Mouse (Mus musculus): Measurements from ENCODE around the gene Tnfsf15. TPM values are rescaled to one million over a fixed set of nuclear protein-coding genes. Genes with fewer than 3 reads are reported as not detected.

Tnfsf15 gene
- polyA plus RNA-seq, 1 experiment, result 0.16 TPM

DNA sequence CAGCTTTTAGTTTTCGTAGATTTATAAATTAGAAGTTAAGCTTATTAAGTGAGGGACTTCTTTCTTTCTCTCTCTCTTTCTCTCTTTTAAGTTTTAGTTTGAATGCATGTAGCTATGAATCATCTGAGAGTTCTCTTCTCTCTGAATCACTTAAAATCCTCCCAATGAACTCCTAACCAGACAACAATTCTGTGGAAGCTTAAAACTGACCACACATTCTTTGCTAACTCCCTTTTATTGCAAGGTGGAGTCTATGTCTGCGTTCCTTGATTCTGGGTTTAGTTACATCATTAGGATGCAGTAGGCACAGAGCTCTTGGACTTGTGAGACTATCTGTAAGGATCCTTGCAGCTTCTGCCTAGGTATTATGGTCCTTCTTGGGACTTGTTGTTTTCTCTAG lies 41.2 kb downstream of the Tnfsf15 start:
- Histone ChIP-seq H3K27ac (ENCODE audit: control insufficient read depth, insufficient read depth, low read depth, low read length) (no peak overlapping the region), H3K4me1 (ENCODE audit: control insufficient read depth, insufficient read depth, low read length) (no peaks in the 10 kb centered on the region), H3K27me3 (ENCODE audit: control insufficient read depth, insufficient read depth, low read length) (no peaks in the 10 kb centered on the region), H3K36me3 (ENCODE audit: control insufficient read depth, insufficient read depth, low read length) (no peaks in the 10 kb centered on the region), H3K4me3 (ENCODE audit: control insufficient read depth, low read depth, low read length) (no peak overlapping the region)
- TF ChIP-seq CTCF (IDR thresholded peaks at IDR 0.05; ENCODE audit: control insufficient read depth, insufficient read depth, insufficient replicate concordance, low read depth, low read length) (no peak), POLR2A (IDR thresholded peaks at IDR 0.05; ENCODE audit: control insufficient read depth, low read depth, low read length) (no peak)

DNA sequence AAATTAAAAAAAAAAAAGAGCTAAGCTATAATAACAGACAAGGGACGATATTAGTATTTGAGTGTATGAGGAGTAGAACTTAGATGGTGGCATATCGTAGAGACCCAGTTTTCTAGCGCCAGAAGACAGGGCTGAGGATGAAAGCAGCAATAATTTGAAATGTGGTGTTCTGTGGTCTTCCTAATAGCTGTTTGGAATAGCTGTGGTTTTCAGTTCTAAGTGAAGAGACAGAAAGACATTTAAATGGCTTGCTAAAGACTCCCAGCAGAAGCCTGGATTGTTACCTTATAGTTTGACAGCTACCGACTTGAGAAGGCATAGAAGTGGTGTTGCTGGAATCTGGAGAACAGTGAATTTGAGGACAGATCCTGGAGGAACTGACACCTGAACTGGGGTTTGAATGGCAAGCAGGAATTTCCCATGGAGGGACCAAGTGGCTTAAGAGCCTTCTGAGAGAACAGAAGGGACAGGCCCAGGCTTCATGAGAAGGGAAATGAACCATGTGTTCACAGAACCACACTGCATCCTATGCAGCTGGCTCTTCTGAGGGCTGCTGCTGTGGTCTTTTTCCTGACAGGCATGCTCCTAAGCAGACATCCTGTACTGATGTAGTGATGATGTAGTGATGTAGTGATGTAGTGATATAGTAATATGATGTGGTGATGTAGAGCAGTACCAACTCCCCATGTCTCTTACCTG lies 42.8 kb downstream of the Tnfsf15 start:
- TF ChIP-seq CTCF (IDR thresholded peaks at IDR 0.05; ENCODE audit: control insufficient read depth, insufficient read depth, insufficient replicate concordance, low read depth, low read length) (no peak), POLR2A (IDR thresholded peaks at IDR 0.05; ENCODE audit: control insufficient read depth, low read depth, low read length) (no peak)
- Histone ChIP-seq H3K27ac (ENCODE audit: control insufficient read depth, insufficient read depth, low read depth, low read length) (no peak overlapping the region), H3K4me3 (ENCODE audit: control insufficient read depth, low read depth, low read length) (no peak overlapping the region), H3K27me3 (ENCODE audit: control insufficient read depth, insufficient read depth, low read length) (no peaks in the 10 kb centered on the region), H3K4me1 (ENCODE audit: control insufficient read depth, insufficient read depth, low read length) (no peaks in the 10 kb centered on the region), H3K36me3 (ENCODE audit: control insufficient read depth, insufficient read depth, low read length) (no peaks in the 10 kb centered on the region)

DNA sequence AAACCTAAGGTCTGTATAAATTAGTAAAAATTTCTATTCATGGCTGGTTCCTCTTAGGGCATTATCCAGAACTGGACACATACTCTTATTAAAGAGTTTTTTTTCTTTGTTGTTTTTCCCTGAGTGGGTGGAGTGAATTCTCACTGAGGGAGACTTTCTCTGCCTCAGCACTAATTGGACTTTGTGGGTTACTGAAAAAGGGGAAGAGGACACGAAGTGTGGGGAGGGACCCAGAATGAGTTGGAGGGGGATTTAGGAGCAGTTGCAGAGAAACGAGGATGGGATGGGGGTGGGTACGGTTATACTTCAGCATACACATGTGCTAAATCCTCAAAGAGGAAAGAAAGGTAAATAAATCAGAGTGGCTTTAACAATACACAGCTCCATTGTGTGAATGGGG lies 45.2 kb downstream of the Tnfsf15 start:
- Histone ChIP-seq H3K4me1 (ENCODE audit: control insufficient read depth, insufficient read depth, low read length) (no peaks in the 10 kb centered on the region), H3K27me3 (ENCODE audit: control insufficient read depth, insufficient read depth, low read length) (no peaks in the 10 kb centered on the region), H3K27ac (ENCODE audit: control insufficient read depth, insufficient read depth, low read depth, low read length) (no peak overlapping the region), H3K4me3 (ENCODE audit: control insufficient read depth, low read depth, low read length) (no peak overlapping the region), H3K36me3 (ENCODE audit: control insufficient read depth, insufficient read depth, low read length) (no peaks in the 10 kb centered on the region)
- no peak for TF ChIP-seq CTCF (IDR thresholded peaks at IDR 0.05; ENCODE audit: control insufficient read depth, insufficient read depth, insufficient replicate concordance, low read depth, low read length)

DNA sequence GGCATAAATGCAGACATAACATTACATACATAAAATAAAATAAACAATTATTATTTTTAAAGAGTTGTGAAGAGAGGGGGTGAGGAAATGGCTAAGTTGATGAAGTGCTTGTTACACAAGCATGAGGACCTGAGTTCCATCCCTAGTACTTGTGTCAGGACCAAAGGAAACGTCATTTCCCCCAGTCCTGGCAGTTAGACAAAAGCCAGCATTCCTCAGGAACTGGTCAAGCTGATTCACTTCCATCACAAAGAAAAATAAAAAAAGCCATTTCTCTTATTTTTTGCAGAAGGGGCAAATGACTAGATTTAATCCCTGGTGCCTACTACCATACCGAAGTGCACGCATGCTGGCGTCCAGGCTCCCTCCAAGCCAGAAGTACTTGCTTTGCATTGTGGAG lies 48.0 kb downstream of the Tnfsf15 start:
- Histone ChIP-seq H3K4me1 (ENCODE audit: control insufficient read depth, insufficient read depth, low read length) (no peaks in the 10 kb centered on the region), H3K4me3 (ENCODE audit: control insufficient read depth, low read depth, low read length) (no peak overlapping the region), H3K27me3 (ENCODE audit: control insufficient read depth, insufficient read depth, low read length) (no peaks in the 10 kb centered on the region), H3K36me3 (ENCODE audit: control insufficient read depth, insufficient read depth, low read length) (no peaks in the 10 kb centered on the region), H3K27ac (ENCODE audit: control insufficient read depth, insufficient read depth, low read depth, low read length) (no peak overlapping the region)
- TF ChIP-seq POLR2A (IDR thresholded peaks at IDR 0.05; ENCODE audit: control insufficient read depth, low read depth, low read length) (no peak), CTCF (IDR thresholded peaks at IDR 0.05; ENCODE audit: control insufficient read depth, insufficient read depth, insufficient replicate concordance, low read depth, low read length) (no peak)

DNA sequence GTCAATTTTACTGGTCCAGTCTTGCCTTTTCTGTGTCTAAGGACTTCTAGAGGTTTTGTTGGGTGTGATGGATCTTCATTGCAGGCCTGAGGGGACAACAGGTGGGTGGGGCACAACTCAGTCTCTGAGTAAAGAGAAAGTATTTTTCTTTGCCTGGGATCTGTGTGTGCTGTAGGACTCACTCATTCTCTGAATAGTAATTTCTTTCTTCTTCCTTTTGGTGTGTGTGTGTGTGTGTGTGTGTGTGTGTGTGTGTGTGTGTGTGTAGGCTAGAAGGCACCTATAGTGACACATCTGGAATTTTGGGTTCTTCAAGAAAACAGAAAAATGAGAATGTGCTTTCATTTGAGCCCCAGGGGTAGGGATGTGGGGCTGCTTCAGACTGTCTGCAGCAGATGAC lies 52.6 kb downstream of the Tnfsf15 start:
- no peaks in the 10 kb centered on the region for H3K27me3 ChIP-seq (ENCODE audit: control insufficient read depth, insufficient read depth, low read length)
- no peak for TF ChIP-seq CTCF (IDR thresholded peaks at IDR 0.05; ENCODE audit: control insufficient read depth, insufficient read depth, insufficient replicate concordance, low read depth, low read length)
- no peak for TF ChIP-seq POLR2A (IDR thresholded peaks at IDR 0.05; ENCODE audit: control insufficient read depth, low read depth, low read length)
- H3K4me1 ChIP-seq (ENCODE audit: control insufficient read depth, insufficient read depth, low read length), result no peaks in the 10 kb centered on the region
- H3K36me3 ChIP-seq (ENCODE audit: control insufficient read depth, insufficient read depth, low read length), result no peaks in the 10 kb centered on the region
- no peak overlapping the region for H3K4me3 ChIP-seq (ENCODE audit: control insufficient read depth, low read depth, low read length)
- no peak overlapping the region for H3K27ac ChIP-seq (ENCODE audit: control insufficient read depth, insufficient read depth, low read depth, low read length)

DNA sequence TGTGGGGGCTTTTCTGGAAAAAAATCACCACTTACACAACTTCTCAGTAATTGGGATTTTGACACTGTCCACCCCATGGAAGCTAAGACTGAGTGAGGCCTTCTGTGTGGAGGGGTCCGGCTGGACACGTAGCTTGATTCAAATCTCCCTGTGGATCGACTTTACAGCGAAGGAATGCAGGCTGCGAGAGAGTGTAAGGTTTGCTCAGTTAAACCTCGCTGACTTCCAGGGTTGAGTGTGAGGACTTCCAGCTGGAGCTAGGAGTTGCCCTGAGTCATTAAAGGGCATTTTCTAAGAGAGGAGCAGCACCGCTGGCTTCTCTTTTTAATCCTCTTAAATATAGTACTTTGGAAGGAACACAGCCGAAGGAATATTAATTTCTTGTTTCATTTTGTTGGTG lies 57.5 kb downstream of the Tnfsf15 start:
- no peak overlapping the region for H3K4me3 ChIP-seq (ENCODE audit: control insufficient read depth, low read depth, low read length)
- no peaks in the 10 kb centered on the region for H3K4me1 ChIP-seq (ENCODE audit: control insufficient read depth, insufficient read depth, low read length)
- H3K27ac ChIP-seq (ENCODE audit: control insufficient read depth, insufficient read depth, low read depth, low read length), result no peak overlapping the region
- H3K36me3 ChIP-seq (ENCODE audit: control insufficient read depth, insufficient read depth, low read length), result no peaks in the 10 kb centered on the region
- H3K27me3 ChIP-seq (ENCODE audit: control insufficient read depth, insufficient read depth, low read length), result no peaks in the 10 kb centered on the region
- no peak for TF ChIP-seq CTCF (IDR thresholded peaks at IDR 0.05; ENCODE audit: control insufficient read depth, insufficient read depth, insufficient replicate concordance, low read depth, low read length)
- TF ChIP-seq POLR2A (IDR thresholded peaks at IDR 0.05; ENCODE audit: control insufficient read depth, low read depth, low read length), result no peak

DNA sequence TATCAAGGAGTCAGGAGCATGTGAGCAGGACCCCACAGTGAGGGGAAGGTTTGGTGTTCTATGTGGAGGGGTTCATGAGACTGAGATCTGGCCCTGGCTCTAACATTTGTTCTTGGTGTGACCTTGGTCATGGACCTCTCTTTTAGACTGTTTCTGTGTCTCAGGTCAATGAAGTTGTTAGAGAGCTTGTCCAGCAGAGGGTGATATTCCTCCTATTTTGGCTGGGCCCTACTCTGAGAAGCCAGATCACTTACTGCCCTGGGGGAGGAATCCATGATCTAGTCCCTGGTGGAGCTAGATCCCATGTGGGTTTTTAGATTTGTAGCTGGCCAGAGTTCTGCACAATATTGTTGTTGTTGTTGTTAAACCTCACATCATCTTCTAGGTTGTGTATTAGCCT lies 58.8 kb downstream of the Tnfsf15 start:
- H3K36me3 ChIP-seq (ENCODE audit: control insufficient read depth, insufficient read depth, low read length), result no peaks in the 10 kb centered on the region
- H3K27me3 ChIP-seq (ENCODE audit: control insufficient read depth, insufficient read depth, low read length), result no peaks in the 10 kb centered on the region
- no peak overlapping the region for H3K4me3 ChIP-seq (ENCODE audit: control insufficient read depth, low read depth, low read length)
- H3K4me1 ChIP-seq (ENCODE audit: control insufficient read depth, insufficient read depth, low read length), result no peaks in the 10 kb centered on the region
- TF ChIP-seq POLR2A (IDR thresholded peaks at IDR 0.05; ENCODE audit: control insufficient read depth, low read depth, low read length) (no peak), CTCF (IDR thresholded peaks at IDR 0.05; ENCODE audit: control insufficient read depth, insufficient read depth, insufficient replicate concordance, low read depth, low read length) (no peak)
- no peak overlapping the region for H3K27ac ChIP-seq (ENCODE audit: control insufficient read depth, insufficient read depth, low read depth, low read length)

DNA sequence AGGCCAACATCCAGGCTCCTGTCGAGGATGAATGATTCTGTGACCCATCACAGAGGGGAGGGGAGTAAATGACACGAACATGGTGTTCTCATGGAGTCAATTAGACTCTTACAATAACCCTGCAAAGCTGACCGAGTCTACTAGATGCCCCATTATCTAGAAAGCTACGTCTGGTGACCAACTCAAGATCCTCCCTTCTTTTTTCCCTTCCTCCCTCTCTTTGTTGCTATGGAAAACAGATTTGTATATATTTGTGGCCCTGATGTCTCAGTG lies 59.7 kb downstream of the Tnfsf15 start:
- H3K4me3 ChIP-seq (ENCODE audit: control insufficient read depth, low read depth, low read length), result no peak overlapping the region
- H3K36me3 ChIP-seq (ENCODE audit: control insufficient read depth, insufficient read depth, low read length), result no peaks in the 10 kb centered on the region
- no peaks in the 10 kb centered on the region for H3K27me3 ChIP-seq (ENCODE audit: control insufficient read depth, insufficient read depth, low read length)
- H3K4me1 ChIP-seq (ENCODE audit: control insufficient read depth, insufficient read depth, low read length), result no peaks in the 10 kb centered on the region
- TF ChIP-seq POLR2A (IDR thresholded peaks at IDR 0.05; ENCODE audit: control insufficient read depth, low read depth, low read length) (no peak), CTCF (IDR thresholded peaks at IDR 0.05; ENCODE audit: control insufficient read depth, insufficient read depth, insufficient replicate concordance, low read depth, low read length) (no peak)
- no peak overlapping the region for H3K27ac ChIP-seq (ENCODE audit: control insufficient read depth, insufficient read depth, low read depth, low read length)

Measured in testis, adult 2 months (tissue).